Mouse (Mus musculus): Measurements from ENCODE around the gene Cux1.

- no peak for TF ChIP-seq POLR2A (IDR thresholded peaks at IDR 0.05; ENCODE audit: insufficient read depth, low read depth, low read length)
- TF ChIP-seq CTCF (IDR thresholded peaks at IDR 0.05; ENCODE audit: insufficient read depth, low read depth, low read length): no peak
Observed at GRCm38 (mm10) chr5:136286566-136286965, 280.7 kb downstream of the Cux1 start.

Measured in olfactory bulb, adult 2 months (tissue).